Mouse (Mus musculus) hindbrain, postnatal 0 days (tissue): Measurements from ENCODE around the gene Wsb1. TPM values are rescaled to one million over a fixed set of nuclear protein-coding genes. Genes with fewer than 3 reads are reported as not detected.
"Not testable (repeated sequence)": the region's sequence is repeated elsewhere in the genome, so short reads cannot be mapped to it uniquely, and the experiment has no call there.

Source experiments
- ATAC-seq: fragments of 200-750 bp; cut with Nextera tagmentation; 2 replicates; pipeline ENCODE4 v1.8.0; 2017; ENCODE audit warnings: mild to moderate bottlenecking, moderate TSS enrichment, moderate library complexity
- DNase-seq: peaks from one replicate; pipeline ENCODE4 v3.0.0-alpha.2; 2015; ENCODE audit warnings: low spot score
- H3K27ac ChIP-seq: fragments of 300-500 bp; sonication (generic); 2 replicates; pipeline ENCODE4 v1.5.1; 2014; ENCODE audit warnings: mild to moderate bottlenecking
- H3K27me3 ChIP-seq: fragments of 300-500 bp; sonication (generic); 2 replicates; pipeline ENCODE4 v1.6.1; 2014; ENCODE audit warnings: low read length, mixed read lengths; ENCODE audit not compliant: insufficient read depth
- H3K36me3 ChIP-seq: fragments of 300-500 bp; sonication (generic); 2 replicates; pipeline ENCODE4 v1.6.1; 2014; ENCODE audit warnings: low read length, mixed read lengths; ENCODE audit not compliant: insufficient read depth
- H3K4me1 ChIP-seq: fragments of 300-500 bp; sonication (generic); 2 replicates; pipeline ENCODE4 v1.6.1; 2014; ENCODE audit warnings: antibody characterized with exemption, low read length, mixed read lengths; ENCODE audit not compliant: insufficient read depth
- H3K4me2 ChIP-seq: fragments of 300-500 bp; sonication (generic); 2 replicates; pipeline ENCODE4 v1.6.1; 2014; ENCODE audit warnings: low read depth, mild to moderate bottlenecking, low read length, moderate library complexity, mixed read lengths
- H3K4me3 ChIP-seq: fragments of 300-500 bp; sonication (generic); 2 replicates; pipeline ENCODE4 v1.5.1; 2014; ENCODE audit warnings: low read length
- H3K9ac ChIP-seq: fragments of 300-500 bp; sonication (generic); replicated peaks from 2 replicates; pipeline ENCODE4 v1.6.1; 2014; ENCODE audit warnings: mild to moderate bottlenecking, low read length, moderate library complexity, mixed read lengths
- H3K9me3 ChIP-seq: fragments of 300-500 bp; sonication (generic); 2 replicates; pipeline ENCODE4 v1.6.1; 2016; ENCODE audit warnings: low read length, mixed read lengths
- CTCF ChIP-seq: IDR thresholded peaks from 2 replicates; pipeline ENCODE4 v1.5.1; 2016; ENCODE audit warnings: antibody characterized with exemption, control low read depth, low read depth
- WGBS: fragments of 180-500 bp; shearing (Covaris S2); extraction: QIAGEN DNeasy Blood & Tissue Kit; methylation state at CpG from one replicate; pipeline ENCODE4 v1.1.7; 2014; 5-methylcytosine and 5-hydroxymethylcytosine counted together
- polyA plus RNA-seq: library from polyadenylated mRNA; unstranded; fragments of >200 nt; fragmentation: Nextera tagmentation; extraction: Ambion mirVana; gene quantifications from 2 replicates; pipeline ENCODE4 v1.2.1, GENCODE M21; 2015
- total RNA-seq: library from RNA; depleted of rRNA; stranded (reverse); fragments of >200 nt; gene quantifications from 2 replicates; pipeline ENCODE4 v1.2.3, GENCODE M21; 2014

The Wsb1 gene
- total and polyA plus RNA-seq, 2 experiments from 2014 or later, result 202 to 216 TPM

- Histone ChIP-seq H3K36me3 (no peaks in the 10 kb centered on the region), H3K27ac (0 out of 2 replicates have a peak overlapping the region, but pooled peaks have one; percentile 0), H3K4me1 (no peaks in the 10 kb centered on the region), H3K27me3 (no peaks in the 10 kb centered on the region), H3K9me3 (no peaks in the 10 kb centered on the region), H3K4me3 (no peak overlapping the region), H3K9ac (no peak overlapping the region), H3K4me2 (no peak overlapping the region)
- ATAC-seq (peak; percentile 70; the same call in 1 of the 2 replicates), DNase-seq (peak; percentile 46)
- 24% methylated on average over 1 of the region's 1 CpGs for WGBS
- no peak for TF ChIP-seq CTCF
Observed at GRCm38 (mm10) chr11:79267171-79267570, 12.7 kb upstream of the Wsb1 start.

- no peak for ATAC-seq
- Histone ChIP-seq H3K4me2 (no peak overlapping the region), H3K4me1 (no peaks in the 10 kb centered on the region)
Observed at GRCm38 (mm10) chr11:79264376-79264775, 9.9 kb upstream of the Wsb1 start.

GRCm38 (mm10) chr11:79260126-79260525 lies 5.7 kb upstream of the Wsb1 start:
- 94% methylated on average over 4 of the region's 4 CpGs for WGBS

More at GRCm38 (mm10) chr11:79264376-79264775, 9.9 kb upstream of the Wsb1 start:
- H3K9ac ChIP-seq, result no peak overlapping the region
- no peaks in the 10 kb centered on the region for H3K9me3 ChIP-seq
- no peak overlapping the region for H3K4me3 ChIP-seq
- TF ChIP-seq CTCF, result no peak
- no peaks in the 10 kb centered on the region for H3K36me3 ChIP-seq
- H3K27me3 ChIP-seq, result no peaks in the 10 kb centered on the region
- H3K27ac ChIP-seq, result no peak overlapping the region
- no peak for DNase-seq
- 69% methylated on average over 3 of the region's 3 CpGs for WGBS

DNA sequence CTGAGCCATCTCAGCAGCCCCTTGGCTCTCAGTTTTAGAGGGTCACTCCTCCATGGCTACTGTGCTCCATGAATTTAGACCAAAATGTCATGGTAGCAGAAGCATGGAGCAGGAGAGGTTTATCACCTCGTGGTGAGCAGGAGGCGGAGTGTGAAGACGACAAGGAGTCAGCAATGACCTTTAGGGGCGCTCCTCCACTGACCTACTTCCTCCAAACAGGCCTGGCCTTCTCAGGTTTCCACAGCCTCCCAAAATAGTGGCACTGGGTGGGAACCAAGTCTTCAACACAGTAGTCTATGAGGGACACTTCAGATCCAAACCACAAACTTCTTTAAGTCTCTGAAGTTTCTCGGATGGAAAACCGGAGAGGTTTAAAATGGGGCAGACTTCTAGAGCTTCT lies 4.3 kb upstream of the Wsb1 start:
- 80% methylated on average over 6 of the region's 6 CpGs for WGBS
- Histone ChIP-seq H3K9ac (no peak overlapping the region), H3K9me3 (no peaks in the 10 kb centered on the region), H3K27ac (no peak overlapping the region), H3K36me3 (no peaks in the 10 kb centered on the region), H3K27me3 (no peaks in the 10 kb centered on the region), H3K4me3 (no peak overlapping the region), H3K4me2 (no peak overlapping the region), H3K4me1 (no peaks in the 10 kb centered on the region)
- ATAC-seq (no peak), DNase-seq (no peak)
- TF ChIP-seq CTCF, result no peak

More at GRCm38 (mm10) chr11:79260126-79260525, 5.7 kb upstream of the Wsb1 start:
- not testable (repeated sequence) for H3K27ac ChIP-seq, H3K36me3 ChIP-seq, H3K27me3 ChIP-seq, ATAC-seq, H3K4me1 ChIP-seq, H3K9ac ChIP-seq, H3K4me2 ChIP-seq, H3K4me3 ChIP-seq, DNase-seq, H3K9me3 ChIP-seq

- H3K4me1 ChIP-seq, result peaks cover 12% of the 10 kb centered on the region; the same call in 1 of the 2 replicates
- peak overlapping the region; percentile 91 for H3K4me2 ChIP-seq
- no peak for TF ChIP-seq CTCF
- DNase-seq, result peak; percentile 22
- ATAC-seq, result peak; percentile 54
- peaks cover 7% of the 10 kb centered on the region; the same call in 1 of the 2 replicates for H3K36me3 ChIP-seq
- peak overlapping the region; percentile 97 for H3K9ac ChIP-seq
- H3K9me3 ChIP-seq, result no peaks in the 10 kb centered on the region
- peak overlapping the region; percentile 82 for H3K4me3 ChIP-seq
- no peaks in the 10 kb centered on the region for H3K27me3 ChIP-seq
- peak overlapping the region; percentile 96 for H3K27ac ChIP-seq
- WGBS, result under 1% methylated on average over 49 of the region's 49 CpGs
Observed at GRCm38 (mm10) chr11:79253542-79254390, 705 bp downstream of the Wsb1 start.

DNA sequence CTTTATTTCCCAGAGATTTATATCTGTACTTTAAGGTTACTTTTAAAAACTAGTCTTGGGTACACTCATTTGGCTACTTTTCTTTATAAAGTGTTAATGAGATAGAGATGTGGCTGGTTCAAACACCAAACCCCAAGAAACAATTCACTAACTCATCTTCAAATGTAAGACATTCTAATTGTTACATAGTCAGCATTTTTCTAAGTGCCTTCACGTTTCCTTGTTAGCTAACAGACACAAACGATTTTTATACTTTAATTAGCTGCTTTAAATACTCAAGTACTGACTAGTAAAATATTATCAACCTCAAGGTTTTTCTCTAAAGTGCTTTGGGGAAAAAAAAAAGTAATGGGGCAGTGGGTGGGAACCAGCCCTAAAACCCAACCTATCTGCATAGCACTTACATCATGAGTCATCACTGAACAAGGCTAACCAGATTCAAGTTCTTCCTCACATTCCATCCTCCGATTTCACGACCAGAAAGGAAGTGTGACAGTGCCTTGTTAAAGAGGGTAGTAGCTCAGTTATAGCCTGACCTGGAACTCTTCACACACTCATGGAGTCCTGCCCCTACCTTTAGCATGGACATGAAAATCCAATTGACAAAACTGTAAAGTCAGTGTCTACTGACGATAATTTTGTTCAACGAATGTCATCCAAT lies 1.5 kb downstream of the Wsb1 start:
- Histone ChIP-seq H3K36me3 (peaks cover 7% of the 10 kb centered on the region; the same call in 1 of the 2 replicates), H3K27ac (peak overlapping the region; percentile 96; the same call in 1 of the 2 replicates), H3K9ac (peak overlapping the region; percentile 97), H3K4me1 (peaks cover 12% of the 10 kb centered on the region; the same call in 1 of the 2 replicates), H3K4me2 (peak overlapping the region; percentile 91), H3K9me3 (no peaks in the 10 kb centered on the region), H3K4me3 (peak overlapping the region; percentile 82), H3K27me3 (no peaks in the 10 kb centered on the region)
- WGBS, result 10% methylated on average over 6 of the region's 6 CpGs
- ATAC-seq (no peak), DNase-seq (peak; percentile 4)
- no peak for TF ChIP-seq CTCF
